Mouse (Mus musculus): Measurements from ENCODE around the gene Lipc. TPM values are rescaled to one million over a fixed set of nuclear protein-coding genes. Genes with fewer than 3 reads are reported as not detected.

The Lipc gene
- polyA plus RNA-seq, 1 experiment from 2014 or later = 0.09 TPM

DNA sequence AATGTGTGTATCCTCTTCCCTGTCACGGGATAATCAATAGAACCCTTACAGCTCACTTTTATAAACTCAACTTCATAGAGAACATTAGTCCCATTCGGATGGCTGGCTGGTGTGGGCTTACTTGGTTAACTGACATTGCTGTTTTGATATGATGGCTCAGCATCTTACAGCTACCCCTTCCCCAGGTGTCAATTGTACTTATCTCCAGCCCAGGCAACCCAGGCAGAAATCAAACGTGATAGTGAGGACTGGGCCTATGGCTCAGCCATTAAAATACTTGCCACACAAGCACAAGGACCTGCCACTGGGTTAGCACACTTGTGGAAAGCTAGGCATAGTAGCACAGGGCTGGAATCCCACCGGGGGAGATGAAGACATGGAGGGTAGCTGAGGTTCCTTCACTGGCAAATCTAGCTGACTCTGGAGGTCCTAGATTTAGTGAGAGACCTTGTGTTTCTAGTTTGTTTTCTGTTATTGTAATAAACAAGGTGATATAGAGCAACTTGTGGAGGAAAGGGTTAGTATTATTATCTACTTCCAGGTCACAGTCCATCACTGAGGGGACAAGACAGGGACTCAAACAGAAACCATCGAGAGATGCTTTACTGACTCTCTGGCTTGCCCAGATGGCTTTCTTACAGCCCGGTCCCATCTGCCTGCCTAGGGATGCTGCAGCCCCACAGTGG is 121.0 kb downstream of the Lipc start:
- Histone ChIP-seq H3K9me3 (no peaks in the 10 kb centered on the region), H3K9ac (no peak overlapping the region), H3K4me2 (no peak overlapping the region), H3K36me3 (replicated peaks) (no peaks in the 10 kb centered on the region), H3K4me3 (no peak overlapping the region), H3K27me3 (replicated peaks) (no peaks in the 10 kb centered on the region), H3K27ac (no peak overlapping the region), H3K4me1 (no peaks in the 10 kb centered on the region)
- WGBS = 83% methylated on average over 6 of the region's 6 CpGs
- no peak for ATAC-seq (replicated peaks)

DNA sequence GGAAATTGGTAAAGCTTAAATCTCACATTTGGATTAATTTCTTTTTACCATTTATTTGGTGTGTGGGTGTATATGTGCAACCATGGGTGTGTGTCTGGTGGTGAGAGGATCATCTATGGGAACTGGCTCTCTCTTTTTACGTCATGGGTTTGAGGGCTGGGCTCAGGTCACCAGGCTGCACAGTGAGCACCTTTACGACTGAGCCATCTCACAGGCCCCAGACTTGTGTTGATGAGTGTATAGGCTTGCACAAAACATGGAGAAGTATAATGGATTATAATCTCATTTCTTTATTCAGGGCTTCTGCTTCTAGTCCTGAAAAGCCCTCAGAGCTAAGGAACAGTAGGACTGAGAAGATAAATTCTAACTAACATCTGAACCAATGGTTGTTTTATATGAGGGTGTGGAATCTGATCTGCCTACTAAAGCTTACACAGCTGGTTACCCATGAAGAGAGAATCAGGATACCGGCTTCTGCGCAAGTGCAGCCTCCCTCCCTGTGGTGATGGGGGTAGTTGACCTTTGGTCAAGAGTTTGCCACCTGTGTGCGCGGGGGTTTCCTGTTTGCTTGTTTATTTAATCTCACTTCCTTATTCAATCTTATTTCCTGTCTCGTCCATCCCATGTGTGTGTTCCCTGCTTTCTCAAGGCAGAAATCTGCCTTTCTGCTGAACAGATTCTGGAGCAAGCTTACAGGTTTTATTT is 122.1 kb downstream of the Lipc start:
- Histone ChIP-seq H3K9me3 (no peaks in the 10 kb centered on the region), H3K27me3 (replicated peaks) (no peaks in the 10 kb centered on the region), H3K36me3 (replicated peaks) (no peaks in the 10 kb centered on the region), H3K27ac (no peak overlapping the region), H3K4me2 (no peak overlapping the region), H3K4me3 (no peak overlapping the region), H3K9ac (no peak overlapping the region), H3K4me1 (no peaks in the 10 kb centered on the region)
- ATAC-seq (replicated peaks) = no peak
- 86% methylated on average over 7 of the region's 7 CpGs for WGBS

DNA sequence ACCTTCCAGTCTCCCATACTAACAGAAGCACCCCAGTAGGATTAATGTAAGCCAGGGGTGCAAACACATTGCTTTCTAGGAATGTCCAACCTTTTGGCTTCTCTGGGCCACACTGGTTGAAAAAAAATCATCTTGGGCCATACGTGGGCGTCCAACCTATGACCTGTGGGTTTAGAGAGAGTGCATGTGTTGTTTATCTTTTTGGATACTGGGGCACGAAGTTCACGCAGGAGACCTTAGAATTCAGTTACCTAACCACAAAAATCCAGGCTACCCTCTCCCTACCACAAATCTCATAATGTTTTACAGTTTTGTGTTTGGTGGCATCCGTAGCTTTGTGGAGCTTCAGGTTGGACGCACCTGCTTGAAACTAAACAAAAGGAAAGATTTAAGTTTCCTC is 124.1 kb downstream of the Lipc start:
- Histone ChIP-seq H3K4me3 (no peak overlapping the region), H3K9me3 (no peaks in the 10 kb centered on the region), H3K27me3 (replicated peaks) (no peaks in the 10 kb centered on the region), H3K36me3 (replicated peaks) (no peaks in the 10 kb centered on the region), H3K4me1 (no peaks in the 10 kb centered on the region), H3K27ac (no peak overlapping the region), H3K4me2 (no peak overlapping the region), H3K9ac (no peak overlapping the region)
- 90% methylated on average over 6 of the region's 6 CpGs for WGBS
- ATAC-seq (replicated peaks) = no peak

GRCm38 (mm10) chr9:70824103-70824502 is 127.9 kb downstream of the Lipc start:
- H3K36me3 ChIP-seq (replicated peaks) = no peaks in the 10 kb centered on the region
- H3K4me3 ChIP-seq = no peak overlapping the region
- no peaks in the 10 kb centered on the region for H3K4me1 ChIP-seq
- no peak overlapping the region for H3K27ac ChIP-seq
- no peak for ATAC-seq (replicated peaks)
- 87% methylated on average over 3 of the region's 3 CpGs for WGBS
- H3K4me2 ChIP-seq = no peak overlapping the region
- no peak overlapping the region for H3K9ac ChIP-seq
- H3K9me3 ChIP-seq = no peaks in the 10 kb centered on the region
- no peaks in the 10 kb centered on the region for H3K27me3 ChIP-seq (replicated peaks)

DNA sequence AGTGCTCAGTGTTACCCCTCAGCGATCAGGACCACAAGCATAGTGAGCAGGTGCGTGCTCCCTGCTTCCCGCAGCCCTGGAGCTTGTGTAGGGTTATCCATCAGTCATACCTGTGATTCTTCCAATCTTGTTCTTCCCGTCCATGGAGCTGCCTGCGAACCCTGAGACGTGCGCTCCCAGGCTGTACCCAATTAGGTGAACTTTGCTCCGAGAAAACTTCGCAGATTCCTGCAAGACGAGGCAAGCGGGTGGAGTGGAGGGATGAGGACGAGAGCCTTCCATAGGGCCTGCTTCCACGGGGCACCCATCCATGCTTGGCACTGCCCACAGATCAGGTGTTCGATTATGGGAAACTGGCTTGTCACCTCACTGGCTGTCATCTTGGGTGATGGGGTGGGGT is 133.3 kb downstream of the Lipc start:
- 87% methylated on average over 14 of the region's 14 CpGs for WGBS
- H3K4me1 ChIP-seq = no peaks in the 10 kb centered on the region
- no peak overlapping the region for H3K27ac ChIP-seq
- H3K9me3 ChIP-seq = no peaks in the 10 kb centered on the region
- no peak overlapping the region for H3K9ac ChIP-seq
- no peak overlapping the region for H3K4me3 ChIP-seq
- no peak overlapping the region for H3K4me2 ChIP-seq
- no peak for ATAC-seq (replicated peaks)
- H3K27me3 ChIP-seq (replicated peaks) = no peaks in the 10 kb centered on the region
- H3K36me3 ChIP-seq (replicated peaks) = no peaks in the 10 kb centered on the region

DNA sequence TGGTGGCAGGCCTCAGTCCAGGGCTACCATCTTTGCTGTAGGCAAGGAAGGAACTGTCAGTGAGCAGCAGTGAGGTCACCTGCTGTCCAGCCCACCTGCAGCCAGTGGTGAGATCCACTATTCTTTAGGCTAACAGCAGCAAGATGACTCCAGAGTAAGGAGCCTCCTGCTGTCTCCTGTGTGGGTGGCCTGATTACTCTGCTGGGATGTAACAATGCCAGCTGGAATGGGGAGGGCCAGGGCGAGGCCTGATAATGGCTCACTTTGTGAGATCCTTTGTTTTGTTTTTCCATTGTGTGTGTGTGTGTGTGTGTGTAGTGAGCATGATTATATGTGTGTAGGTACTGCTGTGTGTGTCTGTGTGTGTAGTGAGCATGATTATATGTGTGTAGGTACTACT is 134.6 kb downstream of the Lipc start:
- Histone ChIP-seq H3K36me3 (replicated peaks) (no peaks in the 10 kb centered on the region), H3K4me1 (no peaks in the 10 kb centered on the region), H3K9ac (no peak overlapping the region), H3K4me3 (no peak overlapping the region), H3K9me3 (no peaks in the 10 kb centered on the region), H3K27me3 (replicated peaks) (no peaks in the 10 kb centered on the region), H3K27ac (no peak overlapping the region), H3K4me2 (no peak overlapping the region)
- ATAC-seq (replicated peaks) = no peak
- whole genome bisulfite sequencing = 8% methylated on average over 1 of the region's 1 CpGs

DNA sequence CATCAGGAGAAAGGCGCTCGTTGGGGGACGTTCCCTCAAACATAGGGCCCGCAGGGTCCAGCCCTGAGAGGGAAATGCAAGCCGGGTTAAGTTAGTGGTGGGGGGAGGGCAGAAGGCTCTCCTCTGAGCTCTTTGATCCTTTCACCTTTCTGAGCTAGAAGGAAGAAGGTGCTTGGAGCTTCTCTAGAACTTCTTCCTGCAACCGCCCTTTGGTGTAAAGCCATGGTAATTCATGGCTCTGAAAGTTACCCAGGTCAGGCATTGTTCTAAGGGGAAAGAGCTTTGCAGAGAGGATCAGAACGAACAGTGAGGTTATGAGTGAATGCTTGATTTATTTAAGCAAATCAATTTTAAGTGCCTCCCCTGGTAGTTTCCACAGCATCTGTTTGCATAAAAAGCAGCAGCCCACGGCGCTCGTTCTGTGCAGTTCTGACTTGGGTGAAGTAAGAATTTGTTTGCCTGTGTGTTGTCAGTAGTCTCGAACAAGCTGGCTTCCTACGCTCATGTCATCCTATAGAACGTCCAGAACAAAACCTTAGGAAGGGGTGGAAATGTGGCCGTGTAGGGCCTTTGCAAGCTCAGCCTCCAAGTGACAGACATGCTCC is 135.2 kb downstream of the Lipc start:
- Histone ChIP-seq H3K27ac (no peak overlapping the region), H3K4me3 (no peak overlapping the region), H3K9me3 (no peaks in the 10 kb centered on the region), H3K27me3 (replicated peaks) (no peaks in the 10 kb centered on the region), H3K4me1 (no peaks in the 10 kb centered on the region), H3K36me3 (replicated peaks) (no peaks in the 10 kb centered on the region), H3K9ac (no peak overlapping the region), H3K4me2 (no peak overlapping the region)
- 57% methylated on average over 14 of the region's 14 CpGs for WGBS
- no peak for ATAC-seq (replicated peaks)

DNA sequence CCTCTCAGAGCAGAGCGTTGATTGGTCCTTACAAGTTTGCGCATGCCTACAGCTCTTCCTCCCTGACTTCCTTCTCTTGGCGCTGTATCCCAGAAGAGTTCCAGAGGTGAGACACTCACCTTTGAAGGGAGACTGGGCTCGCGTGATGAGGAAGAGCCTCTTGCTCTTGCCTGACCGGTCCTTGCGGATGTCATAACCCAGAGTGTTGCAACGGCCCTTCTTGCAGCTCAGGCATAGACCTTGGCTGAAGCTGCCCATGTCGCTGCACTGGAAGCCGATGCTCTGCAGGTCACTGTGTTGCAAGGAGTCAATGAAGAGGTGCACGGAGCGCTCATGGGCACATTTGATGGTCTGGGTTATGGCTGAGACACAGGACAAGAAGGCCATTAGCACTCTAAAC is 139.5 kb downstream of the Lipc start:
- no peaks in the 10 kb centered on the region for H3K4me1 ChIP-seq
- no peak overlapping the region for H3K9ac ChIP-seq
- H3K36me3 ChIP-seq (replicated peaks) = no peaks in the 10 kb centered on the region
- H3K27me3 ChIP-seq (replicated peaks) = no peaks in the 10 kb centered on the region
- no peak for ATAC-seq (replicated peaks)
- no peaks in the 10 kb centered on the region for H3K9me3 ChIP-seq
- H3K27ac ChIP-seq = no peak overlapping the region
- H3K4me3 ChIP-seq = no peak overlapping the region
- H3K4me2 ChIP-seq = no peak overlapping the region
- WGBS = 96% methylated on average over 12 of the region's 12 CpGs

DNA sequence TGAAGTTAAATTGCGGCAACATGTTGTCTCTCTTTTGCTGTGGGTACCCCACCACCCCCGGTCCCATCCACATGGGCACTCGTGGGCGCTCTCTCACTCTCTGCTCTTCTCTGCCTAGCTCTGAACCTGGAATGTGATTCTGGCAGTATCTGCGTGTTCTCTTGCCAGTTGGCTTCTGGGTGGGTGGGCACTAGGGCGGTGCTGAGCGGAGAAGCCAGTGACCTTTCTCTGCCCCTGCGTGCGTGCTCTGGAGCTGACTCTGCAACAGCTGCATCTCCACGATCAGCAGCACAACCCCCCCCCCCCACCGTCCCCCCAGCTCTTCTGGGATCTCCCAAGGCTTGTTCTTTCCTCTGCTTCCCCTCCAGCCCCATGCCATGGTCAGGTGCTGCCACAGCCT is 144.3 kb downstream of the Lipc start:
- WGBS = 77% methylated on average over 11 of the region's 11 CpGs

GRCm38 (mm10) chr9:70806069-70806468 is 146.0 kb downstream of the Lipc start:
- Histone ChIP-seq H3K4me3 (no peak overlapping the region), H3K9ac (no peak overlapping the region), H3K27me3 (replicated peaks) (no peaks in the 10 kb centered on the region), H3K9me3 (no peaks in the 10 kb centered on the region), H3K27ac (no peak overlapping the region), H3K36me3 (replicated peaks) (no peaks in the 10 kb centered on the region), H3K4me2 (no peak overlapping the region), H3K4me1 (no peaks in the 10 kb centered on the region; the same call in 1 of the 2 replicates)
- WGBS = 50% methylated on average over 1 of the region's 1 CpGs
- no peak for ATAC-seq (replicated peaks)

More for the DNA sequence above, 144.3 kb downstream of the Lipc start:
- H3K4me3 ChIP-seq = no peak overlapping the region
- H3K36me3 ChIP-seq (replicated peaks) = no peaks in the 10 kb centered on the region
- ATAC-seq (replicated peaks) = no peak
- H3K9ac ChIP-seq = no peak overlapping the region
- no peak overlapping the region for H3K27ac ChIP-seq
- H3K27me3 ChIP-seq (replicated peaks) = no peaks in the 10 kb centered on the region
- H3K4me2 ChIP-seq = no peak overlapping the region
- H3K4me1 ChIP-seq = no peaks in the 10 kb centered on the region
- H3K9me3 ChIP-seq = no peaks in the 10 kb centered on the region

DNA sequence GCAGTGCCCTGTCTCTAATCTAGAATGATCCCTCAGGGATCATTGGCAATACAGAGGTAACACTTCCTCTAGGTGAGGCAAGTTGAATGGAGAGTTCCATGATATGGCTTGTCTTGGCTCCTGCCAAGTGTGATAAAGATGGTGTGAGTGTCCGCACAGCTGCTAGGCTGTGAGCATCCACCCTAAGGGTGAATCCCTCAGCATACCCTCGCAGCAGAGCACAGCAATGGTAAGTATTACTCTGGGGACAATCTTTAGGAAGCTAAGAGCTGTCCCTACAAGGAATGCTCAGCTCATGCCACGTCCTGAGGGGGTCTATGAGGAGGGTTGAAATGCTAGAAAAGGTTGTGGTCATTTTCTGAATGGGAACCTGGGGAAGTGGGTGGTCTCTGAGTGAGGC is 149.2 kb downstream of the Lipc start:
- H3K9ac ChIP-seq = no peak overlapping the region
- H3K4me2 ChIP-seq = no peak overlapping the region
- H3K36me3 ChIP-seq (replicated peaks) = no peaks in the 10 kb centered on the region
- H3K4me1 ChIP-seq = peaks cover 6% of the 10 kb centered on the region; the same call in 1 of the 2 replicates
- H3K27ac ChIP-seq = no peak overlapping the region
- H3K9me3 ChIP-seq = no peaks in the 10 kb centered on the region
- no peak for ATAC-seq (replicated peaks)
- H3K27me3 ChIP-seq (replicated peaks) = no peaks in the 10 kb centered on the region
- WGBS = 80% methylated on average over 3 of the region's 3 CpGs
- H3K4me3 ChIP-seq = no peak overlapping the region

DNA sequence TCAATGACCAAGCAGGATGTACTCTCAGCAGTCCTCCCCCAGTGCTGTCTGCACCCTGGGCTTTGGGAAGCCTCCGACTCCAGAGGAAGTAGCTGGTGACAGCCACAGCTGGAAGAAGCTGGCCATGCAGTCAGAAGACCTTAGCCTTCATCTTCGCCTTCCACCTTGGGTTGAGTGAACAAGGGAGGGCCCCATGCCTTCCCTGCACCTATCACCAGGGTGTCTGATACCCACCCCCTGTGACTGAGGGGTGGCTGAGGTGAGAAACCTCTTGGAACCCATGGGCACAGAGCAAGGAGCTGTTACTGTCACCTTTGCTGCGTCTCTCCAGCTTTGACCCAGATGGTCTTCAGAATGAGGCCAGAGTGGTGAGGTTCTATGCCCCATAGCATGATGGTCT is 150.3 kb downstream of the Lipc start:
- no peaks in the 10 kb centered on the region for H3K9me3 ChIP-seq
- H3K27me3 ChIP-seq (replicated peaks) = no peaks in the 10 kb centered on the region
- 87% methylated on average over 3 of the region's 3 CpGs for WGBS
- H3K4me3 ChIP-seq = no peak overlapping the region
- H3K27ac ChIP-seq = no peak overlapping the region
- no peak for ATAC-seq (replicated peaks)
- no peak overlapping the region for H3K9ac ChIP-seq
- peaks cover 6% of the 10 kb centered on the region; the same call in 1 of the 2 replicates for H3K4me1 ChIP-seq
- H3K4me2 ChIP-seq = no peak overlapping the region
- H3K36me3 ChIP-seq (replicated peaks) = no peaks in the 10 kb centered on the region
